Mouse (Mus musculus): ENCODE data around the gene Rapgef2. TPM values are rescaled to one million over a fixed set of nuclear protein-coding genes. Genes with fewer than 3 reads are reported as not detected.

Rapgef2 gene
- polyA plus RNA-seq (2017; shearing (Covaris generic)) = 31.0 TPM

DNA sequence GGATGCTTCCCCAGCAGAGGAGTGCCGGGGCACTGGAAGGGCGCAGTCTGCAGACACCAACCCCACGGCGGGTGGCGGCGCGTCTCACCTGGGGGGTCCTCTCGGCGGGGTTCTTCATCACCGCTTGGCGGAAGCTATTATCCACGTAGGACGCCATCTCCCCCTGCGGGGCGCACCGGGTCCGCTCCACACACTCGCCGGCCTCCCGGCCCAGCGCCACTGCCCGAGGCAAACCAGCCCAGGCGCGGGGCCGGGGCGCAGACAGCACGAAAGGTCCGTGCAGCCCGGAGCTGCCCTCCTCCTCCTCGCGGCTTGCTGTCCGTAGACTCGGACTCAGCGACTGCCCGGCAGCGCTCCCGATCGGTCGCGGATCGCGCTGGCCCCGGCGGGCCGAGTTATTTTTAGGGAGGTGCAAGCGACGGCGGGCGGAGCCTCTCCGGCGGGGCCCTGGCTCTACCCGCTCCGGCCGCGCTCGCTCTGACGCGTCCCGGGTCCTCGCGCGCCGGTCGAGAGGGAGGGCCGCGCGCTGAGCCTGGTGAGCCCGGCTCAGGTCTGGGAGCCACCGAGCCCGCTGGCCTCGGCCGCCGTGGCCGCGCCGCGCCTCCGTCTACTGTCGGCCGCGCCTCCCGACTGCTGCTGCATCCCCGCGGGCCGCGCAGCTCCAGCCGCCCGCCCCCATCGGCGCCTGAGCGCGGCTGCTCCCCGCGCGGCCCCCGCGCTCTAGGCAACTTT, at the start of gene Rapgef2:
TSS of gene Rapgef2 (minus strand) at position 142 of the 732 bp plus-strand sequence.

Other genes with a start within 250 kb of the Rapgef2 start
- not detected for gene Gm17359, start 50.1 kb upstream of the Rapgef2 start, polyA plus RNA-seq (2017; shearing (Covaris generic))